Mouse (Mus musculus) G1E (cell line): Measurements from ENCODE around the gene Ear14.

Experiments
- CTCF ChIP-seq: IDR thresholded peaks from 2 replicates; pipeline ENCODE4 v1.5.1; 2012; ENCODE audit warnings: low read depth, low read length, inconsistent platforms, mixed read lengths
- GATA1 ChIP-seq: IDR thresholded peaks from 2 replicates; pipeline ENCODE4 v1.6.1; 2012; ENCODE audit warnings: borderline replicate concordance, low read length, inconsistent platforms, mixed read lengths
- GATA2 ChIP-seq: IDR thresholded peaks from 2 replicates; pipeline ENCODE4 v1.6.1; 2012; ENCODE audit warnings: low read depth, low read length, inconsistent platforms, borderline replicate concordance
- POLR2AphosphoS5 ChIP-seq: IDR thresholded peaks from 2 replicates; pipeline ENCODE4 v1.6.1; 2012; ENCODE audit warnings: low read depth, low read length, inconsistent platforms; ENCODE audit not compliant: insufficient replicate concordance
- TAL1 ChIP-seq: conservative IDR thresholded peaks from 2 replicates; pipeline ENCODE4 v1.6.1; 2012; ENCODE audit warnings: low read depth, low read length, inconsistent platforms, mixed read lengths

DNA sequence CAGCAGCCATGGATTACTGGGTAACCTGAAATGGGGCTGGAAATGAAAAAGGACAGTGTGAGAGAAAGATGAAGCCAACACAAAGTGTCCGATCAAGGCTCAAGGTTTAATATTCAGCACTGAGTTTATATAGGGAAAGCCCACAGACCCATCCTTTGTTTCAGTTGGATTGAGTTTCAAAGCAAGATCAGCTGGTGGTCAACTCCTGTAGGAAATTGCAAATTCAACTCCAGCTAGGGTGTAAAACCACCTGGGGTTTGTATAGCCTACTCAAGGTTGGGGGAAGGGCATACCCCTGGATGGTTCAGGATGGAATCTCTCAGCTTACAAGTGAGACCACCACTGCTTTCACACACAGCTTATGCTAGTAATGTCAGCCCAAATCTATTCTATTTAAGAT, 44.5 kb downstream of the Ear14 start:
- no peak for TF ChIP-seq CTCF
- no peak for TF ChIP-seq POLR2AphosphoS5
- no peak for TF ChIP-seq TAL1
- no peak for TF ChIP-seq GATA1
- no peak for TF ChIP-seq GATA2
